Mouse (Mus musculus) liver, adult (tissue): Measurements from ENCODE around the gene Prok2.

Experiments used
- GATA4 ChIP-seq: IDR thresholded peaks from 2 replicates; pipeline ENCODE4 v1.6.1; 2014; ENCODE audit warnings: mild to moderate bottlenecking, low read length; ENCODE audit not compliant: insufficient replicate concordance

Gene Prok2

GRCm38 (mm10) chr6:99670481-99671119 lies 55.6 kb downstream of the Prok2 start:
- TF ChIP-seq GATA4, result no peak

DNA sequence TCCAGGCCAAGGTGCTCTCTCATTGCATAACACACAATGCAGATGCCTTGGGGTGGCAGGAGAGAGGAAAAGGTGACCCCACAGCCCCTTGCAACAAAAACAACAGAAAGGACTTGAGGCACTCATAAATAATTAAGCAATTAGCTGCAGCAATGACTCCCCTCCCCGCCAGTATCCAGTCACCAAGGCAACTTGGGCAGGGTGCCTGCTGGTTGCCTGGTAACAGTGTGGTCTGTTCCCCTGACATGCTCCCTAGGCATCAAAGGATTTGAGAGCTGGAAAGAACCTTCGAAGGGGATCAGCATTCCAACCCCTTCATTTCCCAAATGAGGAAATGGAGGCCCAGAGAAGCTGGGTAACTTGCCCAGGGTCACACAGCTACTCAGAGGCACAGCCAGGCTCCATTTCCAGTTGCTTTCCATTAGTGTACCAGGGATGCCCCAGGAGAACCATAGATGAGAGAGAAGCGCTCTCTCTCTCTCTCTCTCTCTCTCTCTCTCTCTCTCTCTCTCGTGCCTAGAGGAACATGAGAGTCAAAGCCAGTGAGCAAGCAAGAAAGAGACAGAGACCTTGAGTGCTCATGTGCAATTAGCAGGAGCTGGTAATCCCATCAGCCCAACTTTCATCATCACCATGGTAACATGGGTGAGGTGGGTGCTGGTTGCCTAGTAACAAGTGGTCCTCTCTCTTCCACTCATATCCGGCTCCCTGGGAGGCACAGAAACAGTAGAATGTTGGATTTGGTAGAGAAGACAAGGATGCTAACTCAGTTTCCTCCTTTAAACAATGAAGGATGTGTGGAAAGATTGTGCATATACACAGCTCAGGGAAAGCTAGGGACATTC lies 56.5 kb downstream of the Prok2 start:
- no peak for TF ChIP-seq GATA4

GRCm38 (mm10) chr6:99667290-99667689 lies 58.9 kb downstream of the Prok2 start:
- no peak for TF ChIP-seq GATA4

DNA sequence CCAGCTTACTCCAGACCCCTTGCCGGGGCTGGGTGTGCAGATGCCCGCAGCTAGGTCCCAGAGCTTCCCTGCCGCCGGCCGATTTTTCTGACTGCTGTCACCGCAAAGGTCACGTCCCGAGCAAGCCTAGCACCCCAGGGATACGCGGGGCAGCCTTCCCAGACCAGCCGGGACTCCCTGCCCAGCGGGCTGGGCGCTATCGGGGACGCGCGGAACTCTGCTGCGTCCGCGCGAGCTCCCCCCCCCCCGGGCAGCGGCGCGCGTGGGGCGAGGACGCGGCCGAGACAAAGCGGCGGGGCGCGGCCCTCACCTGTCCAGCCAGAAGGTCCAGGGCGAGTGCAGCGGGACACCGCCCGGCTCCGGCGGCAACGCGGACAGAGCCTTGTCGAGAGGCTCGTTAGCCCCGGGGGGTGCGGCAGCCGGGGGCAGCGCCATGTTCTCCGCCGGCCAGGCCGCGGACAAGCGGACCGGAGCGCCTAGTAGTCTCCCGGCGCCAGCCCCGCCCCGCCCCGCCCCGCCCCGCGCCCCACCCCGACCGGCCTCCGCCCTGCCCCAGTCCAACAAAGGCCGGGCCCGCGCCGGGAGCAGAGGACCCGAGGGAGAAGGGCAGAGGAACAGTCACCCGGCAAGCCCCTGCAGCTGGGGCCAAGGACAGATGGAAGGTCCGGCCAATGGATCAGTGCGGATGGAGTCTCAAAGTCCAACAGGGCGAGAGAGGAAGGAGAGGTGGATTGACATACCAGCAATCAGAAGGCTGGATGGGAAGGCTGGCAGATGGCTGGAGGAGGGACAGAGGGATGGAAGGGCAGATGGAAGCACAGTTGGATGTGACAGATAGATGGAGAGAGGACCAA lies 59.6 kb downstream of the Prok2 start, which contains the start of the genes Eif4e3 and Gm20696:
TSS of gene Eif4e3 (minus strand) at position 454 of the 854 bp plus-strand sequence.
TSS of gene Gm20696 (minus strand) at position 480 of the 854 bp plus-strand sequence.
- TF ChIP-seq GATA4, result no peak

DNA sequence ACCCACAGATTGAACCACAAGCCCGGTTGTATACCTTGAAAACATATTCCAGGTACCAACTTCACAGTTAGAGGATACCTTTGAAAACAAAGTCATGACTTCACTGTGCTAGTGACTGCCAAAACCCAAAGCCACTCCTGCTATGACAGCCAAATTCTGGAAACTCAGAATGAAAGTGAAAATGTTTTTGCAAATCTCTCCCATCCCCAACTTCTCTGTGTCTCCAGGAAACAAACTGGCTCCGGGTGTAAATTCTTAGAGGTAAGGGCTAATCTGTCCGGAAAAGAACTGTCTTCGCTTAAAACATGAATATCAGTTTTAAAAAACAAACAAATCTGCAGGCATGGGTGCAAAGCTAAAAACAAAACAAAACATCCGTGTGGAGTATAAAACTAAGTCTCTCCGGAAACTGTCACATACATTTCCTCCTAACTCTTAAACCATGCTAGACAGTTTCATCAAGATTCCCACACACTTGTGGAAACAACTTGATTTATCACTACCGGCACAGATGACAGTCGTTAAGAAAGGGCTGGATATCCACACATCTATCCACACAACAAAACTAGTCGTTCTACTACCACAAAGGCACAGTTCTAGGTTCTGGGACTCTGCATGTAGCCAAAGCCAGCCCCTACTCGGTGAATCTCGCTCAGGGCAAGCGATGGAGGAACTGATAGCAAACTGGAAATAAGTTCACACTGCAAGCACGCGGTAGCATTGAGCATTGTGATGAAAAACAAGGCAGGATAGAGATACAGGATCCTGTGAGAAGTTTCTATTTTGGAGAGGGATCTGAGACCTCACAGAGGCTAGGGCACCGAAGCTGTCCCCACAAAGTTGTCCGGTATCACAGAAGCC lies 60.5 kb downstream of the Prok2 start:
- no peak for TF ChIP-seq GATA4

DNA sequence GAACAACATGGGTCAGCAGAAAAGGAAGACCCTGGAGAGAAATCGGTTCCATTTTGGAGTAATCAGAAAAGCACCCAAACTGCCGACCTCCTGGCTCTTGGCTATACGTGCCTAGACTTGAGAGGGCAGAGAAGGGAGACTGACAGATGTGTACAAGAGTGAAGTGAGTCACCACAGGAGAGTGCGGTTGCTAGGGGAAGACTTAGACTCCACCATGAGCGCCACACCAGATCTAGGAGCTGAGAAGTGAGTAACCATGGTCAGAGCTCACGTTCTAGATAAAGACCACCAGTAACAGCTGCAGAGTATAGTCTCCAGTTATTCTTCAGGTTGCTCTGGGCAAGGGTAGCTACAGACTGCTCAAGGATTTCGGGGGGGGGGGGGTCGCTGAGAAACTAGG lies 63.0 kb downstream of the Prok2 start:
- no peak for TF ChIP-seq GATA4
